Mouse (Mus musculus) liver, adult 2 months (tissue): ENCODE data around the gene Tmem25. TPM values are rescaled to one million over a fixed set of nuclear protein-coding genes. Genes with fewer than 3 reads are reported as not detected.
"Not testable (repeated sequence)": the region's sequence is repeated elsewhere in the genome, so short reads cannot be mapped to it uniquely, and the experiment has no call there.

Experiments
- DNase-seq: peaks from one replicate; pipeline ENCODE4 v3.0.0-alpha.2; 2011; ENCODE audit warnings: low read depth, low spot score; ENCODE audit errors: extremely low read depth
- H3K27ac ChIP-seq: fragments of 200-500 bp; replicated peaks from 2 replicates; pipeline ENCODE4 v1.5.1; 2012; ENCODE audit warnings: low read depth, mild to moderate bottlenecking, control low read depth, inconsistent platforms, low read length; ENCODE audit not compliant: insufficient read depth
- H3K27me3 ChIP-seq: fragments of 200-500 bp; 2 replicates; pipeline ENCODE4 v1.6.1; 2012; ENCODE audit warnings: mild to moderate bottlenecking, moderate library complexity, low read length, inconsistent platforms; ENCODE audit not compliant: control insufficient read depth, insufficient read depth
- H3K36me3 ChIP-seq: fragments of 200-500 bp; 2 replicates; pipeline ENCODE4 v1.6.1; 2012; ENCODE audit warnings: low read length, inconsistent platforms; ENCODE audit not compliant: control insufficient read depth, insufficient read depth
- H3K4me1 ChIP-seq: fragments of 200-500 bp; 2 replicates; pipeline ENCODE4 v1.6.1; 2011; ENCODE audit warnings: low read length; ENCODE audit not compliant: control insufficient read depth, insufficient read depth
- H3K4me3 ChIP-seq: fragments of 200-500 bp; 2 replicates; pipeline ENCODE4 v1.5.1; 2011; ENCODE audit warnings: low read depth, mild to moderate bottlenecking, control low read depth, low read length, moderate library complexity; ENCODE audit not compliant: insufficient read depth
- H3K79me2 ChIP-seq: fragments of 200-500 bp; 2 replicates; pipeline ENCODE4 v1.6.1; 2012; ENCODE audit warnings: inconsistent platforms, mild to moderate bottlenecking, low read length, moderate library complexity; ENCODE audit not compliant: control insufficient read depth, insufficient read depth
- H3K9ac ChIP-seq: fragments of 200-500 bp; 2 replicates; pipeline ENCODE4 v1.6.1; 2012; ENCODE audit warnings: low read depth, mild to moderate bottlenecking, control low read depth, inconsistent platforms, low read length
- CTCF ChIP-seq: fragments of 200-500 bp; IDR thresholded peaks from 2 replicates; pipeline ENCODE4 v1.5.1; 2011; ENCODE audit warnings: low read depth, low read length, control low read depth
- POLR2A ChIP-seq: fragments of 200-500 bp; IDR thresholded peaks from 2 replicates; pipeline ENCODE4 v1.6.1; 2011; ENCODE audit warnings: low read length, control low read depth; ENCODE audit not compliant: insufficient read depth; ENCODE audit errors: extremely low read depth
- WGBS: fragments of 180-500 bp; shearing (Covaris S2); methylation state at CpG from one replicate; pipeline ENCODE4 v1.1.7; 2018; 5-methylcytosine and 5-hydroxymethylcytosine counted together
- polyA plus RNA-seq: library from polyadenylated mRNA; depleted of rRNA; stranded (reverse); fragments of >200 nt; gene quantifications from 2 replicates; pipeline ENCODE4 v1.2.3, GENCODE M21; 2012
- total RNA-seq: library from RNA; depleted of rRNA; stranded (reverse); fragments of >200 nt; gene quantifications from 2 replicates; pipeline ENCODE4 v1.2.3, GENCODE M21; 2014

Tmem25 gene
- total and polyA plus RNA-seq, 2 experiments = 17.1 to 77.3 TPM

DNA sequence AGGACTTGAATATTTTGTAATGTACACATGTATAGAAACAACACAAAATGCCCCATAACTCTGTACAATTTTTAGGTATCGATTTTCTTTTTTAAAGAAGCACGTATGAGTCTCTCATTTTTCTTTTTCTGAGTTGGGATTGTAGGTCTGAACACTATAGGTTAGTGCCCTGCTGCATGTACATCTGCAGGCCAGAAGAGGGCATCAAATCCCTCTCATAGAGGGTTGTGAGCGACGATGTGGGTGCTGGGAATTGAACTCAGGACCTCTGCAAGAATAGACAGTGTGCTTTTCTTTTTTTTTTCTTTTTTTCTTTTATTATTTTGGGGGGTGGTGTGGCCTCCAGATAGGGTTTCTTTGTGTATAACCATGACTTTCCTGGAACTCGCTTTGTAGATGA is 27.7 kb downstream of the Tmem25 start:
- WGBS = 98% methylated on average over 5 of the region's 5 CpGs
- TF ChIP-seq CTCF (no peak), POLR2A (no peak)

DNA sequence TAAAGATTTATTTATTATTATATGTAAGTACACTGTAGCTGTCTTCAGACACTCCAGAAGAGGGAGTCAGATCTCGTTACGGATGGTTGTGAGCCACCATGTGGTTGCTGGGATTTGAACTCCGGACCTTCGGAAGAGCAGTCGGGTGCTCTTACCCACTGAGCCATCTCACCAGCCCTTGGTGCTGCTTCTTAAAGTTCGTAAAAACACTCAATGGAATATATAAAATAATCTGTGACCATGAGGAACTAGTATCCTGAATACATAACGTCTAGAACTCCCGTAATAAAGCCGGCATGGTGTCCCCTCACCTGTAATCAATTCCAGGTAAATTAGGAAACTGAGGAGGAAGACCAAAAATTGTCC is 31.1 kb downstream of the Tmem25 start:
- Histone ChIP-seq H3K27ac (0 out of 2 replicates have a peak overlapping the region, but pooled peaks have one; percentile 5), H3K79me2 (peaks cover 21% of the 10 kb centered on the region), H3K4me1 (peaks cover 12% of the 10 kb centered on the region)
- not testable (repeated sequence) for DNase-seq, H3K9ac ChIP-seq, H3K27me3 ChIP-seq, H3K36me3 ChIP-seq, H3K4me3 ChIP-seq
- WGBS = 27% methylated on average over 9 of the region's 9 CpGs

More for the DNA sequence above, 27.7 kb downstream of the Tmem25 start:
- H3K79me2 ChIP-seq = peaks cover 8% of the 10 kb centered on the region
- no peak overlapping the region for H3K9ac ChIP-seq
- H3K4me1 ChIP-seq = peaks cover 3% of the 10 kb centered on the region; the same call in 1 of the 2 replicates
- no peaks in the 10 kb centered on the region for H3K27me3 ChIP-seq
- no peaks in the 10 kb centered on the region for H3K36me3 ChIP-seq
- H3K27ac ChIP-seq = no peak overlapping the region
- DNase-seq = no peak
- no peak overlapping the region for H3K4me3 ChIP-seq

DNA sequence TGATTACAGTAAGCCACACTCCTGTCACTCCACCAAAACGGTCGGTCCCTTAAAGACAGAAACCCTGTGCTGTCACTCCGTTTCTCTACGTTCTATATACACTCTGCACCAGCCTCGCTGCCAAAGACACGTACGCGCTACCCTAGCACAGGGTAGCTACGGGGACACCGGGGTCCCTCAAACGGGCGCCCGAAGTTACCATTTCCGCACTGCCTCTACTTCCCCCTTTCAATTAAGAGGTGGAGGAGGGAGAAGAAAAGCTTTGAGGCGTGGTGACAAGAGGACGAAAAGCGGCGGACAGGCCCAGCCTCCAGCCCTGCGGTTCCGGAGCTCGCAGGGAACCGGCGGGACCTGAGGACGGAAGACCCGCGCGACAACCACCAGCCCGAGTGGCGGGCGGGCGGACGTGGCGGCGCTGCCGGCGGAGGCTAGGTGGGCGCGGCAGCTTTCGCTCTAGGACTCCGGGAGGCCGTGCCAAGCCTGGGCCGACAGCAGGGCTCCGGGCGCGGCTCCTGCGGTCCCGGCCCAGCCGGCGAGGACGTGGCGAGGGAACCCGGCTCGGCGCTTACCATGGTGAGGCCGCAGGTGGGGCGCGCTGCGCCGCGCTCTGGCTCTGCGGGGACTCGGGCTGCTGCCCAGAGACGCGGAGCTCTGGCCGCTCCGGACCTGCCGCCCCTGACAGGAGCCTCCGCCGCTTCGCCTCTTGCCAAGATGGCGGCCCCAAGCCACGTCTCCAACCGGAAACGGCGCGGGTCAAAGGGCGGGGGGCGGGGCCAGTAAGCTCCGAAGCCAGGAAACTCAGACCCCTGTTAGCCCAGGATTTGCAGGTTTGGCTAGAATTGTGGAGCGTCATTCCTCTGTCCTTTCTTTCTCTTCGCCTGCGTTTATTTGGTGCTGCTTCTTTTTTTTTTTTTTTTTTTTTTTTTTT is 31.7 kb downstream of the Tmem25 start, which contains the start of the genes Arcn1 and Ift46:
Gene Arcn1 (minus strand): TSS at position 745 of the 928 bp plus-strand sequence.
Gene Ift46 (plus strand): TSS at position 808 of the 928 bp plus-strand sequence.
- Histone ChIP-seq H3K36me3 (no peaks in the 10 kb centered on the region), H3K27ac (peak within 1 kb of the TSS; percentile 96), H3K27me3 (no peaks in the 10 kb centered on the region), H3K4me3 (peak within 1 kb of the TSS; percentile 98), H3K79me2 (peaks cover 23% of the 10 kb centered on the region), H3K4me1 (peaks cover 15% of the 10 kb centered on the region), H3K9ac (peak within 1 kb of the TSS; percentile 99)
- peak; percentile 74 for DNase-seq
- TF ChIP-seq CTCF (no peak), POLR2A (peak; percentile 81)
- under 1% methylated on average over 82 of the region's 82 CpGs for WGBS

DNA sequence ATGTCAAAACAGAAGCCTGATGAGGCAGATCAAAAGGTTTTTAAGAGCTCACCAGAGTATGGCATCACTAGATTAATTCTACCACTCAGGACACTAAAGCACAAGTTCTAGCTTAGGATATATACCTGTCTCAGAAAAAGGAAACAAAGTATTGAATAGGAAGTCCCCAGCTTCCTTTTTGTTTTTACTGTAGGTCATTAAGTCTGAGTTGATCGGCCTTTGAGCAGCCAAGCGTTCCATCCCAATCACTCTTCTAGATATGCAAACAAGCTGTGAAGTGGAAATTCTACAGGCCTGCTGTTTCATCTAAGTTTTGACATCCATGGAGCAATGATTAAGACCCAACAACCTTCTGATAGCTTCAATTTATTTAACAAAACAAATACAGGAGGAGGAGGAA is 38.2 kb downstream of the Tmem25 start:
- Histone ChIP-seq H3K4me1 (peaks cover 22% of the 10 kb centered on the region), H3K36me3 (peaks cover 25% of the 10 kb centered on the region), H3K4me3 (no peak overlapping the region), H3K79me2 (peaks cover 27% of the 10 kb centered on the region; the same call in 1 of the 2 replicates), H3K9ac (no peak overlapping the region), H3K27me3 (no peaks in the 10 kb centered on the region), H3K27ac (no peak overlapping the region)
- no peak for DNase-seq
- WGBS = 4% methylated on average over 2 of the region's 2 CpGs
- TF ChIP-seq POLR2A (no peak), CTCF (no peak)

DNA sequence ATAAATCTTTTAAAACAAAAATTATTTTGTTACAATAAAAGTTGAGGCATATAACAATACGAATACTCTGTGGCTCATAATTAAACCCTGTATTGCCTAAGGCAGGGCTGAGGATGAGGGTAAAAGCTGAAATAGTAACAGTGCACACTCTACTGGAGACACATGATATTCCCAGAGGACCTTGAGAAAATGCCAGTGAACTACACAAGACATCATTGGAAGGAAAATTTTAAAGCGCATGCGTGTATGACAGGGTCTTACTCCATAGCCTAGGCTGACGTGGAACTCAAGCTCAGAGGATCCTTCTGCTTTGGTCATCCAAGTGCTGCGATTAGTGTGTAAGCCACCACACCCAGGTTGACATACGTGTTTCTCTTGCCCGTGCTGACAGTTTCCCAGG is 50.6 kb downstream of the Tmem25 start:
- no peak overlapping the region for H3K9ac ChIP-seq
- DNase-seq = no peak
- no peak overlapping the region for H3K4me3 ChIP-seq
- no peaks in the 10 kb centered on the region; the same call in 1 of the 2 replicates for H3K79me2 ChIP-seq
- H3K4me1 ChIP-seq = no peaks in the 10 kb centered on the region
- no peak overlapping the region for H3K27ac ChIP-seq
- H3K36me3 ChIP-seq = peaks cover 74% of the 10 kb centered on the region
- WGBS = 93% methylated on average over 7 of the region's 7 CpGs
- no peak for TF ChIP-seq CTCF
- no peak for TF ChIP-seq POLR2A
- no peaks in the 10 kb centered on the region for H3K27me3 ChIP-seq

DNA sequence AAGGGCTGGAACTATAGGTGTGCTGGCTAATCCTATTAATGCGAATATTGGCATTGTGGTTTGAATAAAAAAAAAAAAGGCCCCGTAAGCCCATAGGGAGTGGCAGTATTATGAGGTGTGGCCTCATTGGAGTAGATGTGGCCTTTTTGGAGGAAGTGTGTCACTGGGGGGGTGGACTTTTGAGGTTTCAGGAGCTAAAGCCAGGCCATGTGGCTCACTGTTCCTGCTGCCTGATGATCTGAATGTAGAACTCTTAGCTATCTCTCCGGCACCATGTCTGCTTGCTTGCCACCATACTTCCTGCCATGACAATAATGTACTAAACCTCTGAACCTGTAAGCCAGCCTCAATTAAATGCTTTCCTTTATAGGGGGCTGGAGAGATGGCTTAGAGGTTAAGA is 51.8 kb downstream of the Tmem25 start:
- WGBS = 91% methylated on average over 3 of the region's 3 CpGs
- Histone ChIP-seq H3K4me1 (no peaks in the 10 kb centered on the region), H3K79me2 (no peaks in the 10 kb centered on the region; the same call in 1 of the 2 replicates), H3K4me3 (no peak overlapping the region), H3K27ac (no peak overlapping the region), H3K27me3 (no peaks in the 10 kb centered on the region), H3K36me3 (peaks cover 71% of the 10 kb centered on the region), H3K9ac (no peak overlapping the region)
- no peak for DNase-seq
- TF ChIP-seq CTCF = no peak
- TF ChIP-seq POLR2A = no peak
